Mouse (Mus musculus) hindbrain, embryonic 11.5 days (tissue): ENCODE measurements around the gene Bend7. TPM values are rescaled to one million over a fixed set of nuclear protein-coding genes. Genes with fewer than 3 reads are reported as not detected.

Experiments used
- ATAC-seq: fragments of 200-750 bp; cut with Nextera tagmentation; 2 replicates; pipeline ENCODE4 v1.8.0; 2017; ENCODE audit warnings: mild to moderate bottlenecking, moderate TSS enrichment, moderate library complexity; ENCODE audit not compliant: low FRiP score
- DNase-seq: peaks from one replicate; pipeline ENCODE4 v3.0.0-alpha.2; 2015; ENCODE audit warnings: low spot score
- H3K27ac ChIP-seq: fragments of 300-500 bp; sonication (generic); 2 replicates; pipeline ENCODE4 v1.5.1; 2014; ENCODE audit warnings: mild to moderate bottlenecking, low read depth, low read length
- H3K27me3 ChIP-seq: fragments of 300-500 bp; sonication (generic); 2 replicates; pipeline ENCODE4 v1.6.1; 2014; ENCODE audit warnings: mild to moderate bottlenecking, low read length, moderate library complexity, mixed read lengths; ENCODE audit not compliant: control insufficient read depth, insufficient read depth
- H3K36me3 ChIP-seq: fragments of 300-500 bp; sonication (generic); 2 replicates; pipeline ENCODE4 v1.6.1; 2014; ENCODE audit warnings: mild to moderate bottlenecking, low read length, moderate library complexity, mixed read lengths; ENCODE audit not compliant: control insufficient read depth, insufficient read depth
- H3K4me1 ChIP-seq: fragments of 300-500 bp; sonication (generic); replicated peaks from 2 replicates; pipeline ENCODE4 v1.6.1; 2014; ENCODE audit warnings: low read length, mixed read lengths; ENCODE audit not compliant: control insufficient read depth, insufficient read depth
- H3K4me2 ChIP-seq: fragments of 300-500 bp; sonication (generic); replicated peaks from 2 replicates; pipeline ENCODE4 v1.6.1; 2014; ENCODE audit warnings: mild to moderate bottlenecking, low read depth, low read length
- H3K4me3 ChIP-seq: fragments of 300-500 bp; sonication (generic); 2 replicates; pipeline ENCODE4 v1.5.1; 2014; ENCODE audit warnings: low read depth, low read length
- H3K9ac ChIP-seq: fragments of 300-500 bp; sonication (generic); 2 replicates; pipeline ENCODE4 v1.6.1; 2014; ENCODE audit warnings: low read depth, low read length
- H3K9me3 ChIP-seq: fragments of 300-500 bp; sonication (generic); 2 replicates; pipeline ENCODE4 v1.6.1; 2016; ENCODE audit warnings: low read length; ENCODE audit not compliant: control insufficient read depth
- WGBS: fragments of 180-500 bp; shearing (Covaris S2); extraction: QIAGEN DNeasy Blood & Tissue Kit; methylation state at CpG from one replicate; pipeline ENCODE4 v1.1.7; 2014; 5-methylcytosine and 5-hydroxymethylcytosine counted together
- polyA plus RNA-seq: library from polyadenylated mRNA; unstranded; fragments of >200 nt; fragmentation: Nextera tagmentation; extraction: Ambion mirVana; gene quantifications from 2 replicates; pipeline ENCODE4 v1.2.1, GENCODE M21; 2014

Bend7 gene
- polyA plus RNA-seq, 1 experiment from 2014 or later: 5.0 TPM

GRCm38 (mm10) chr2:4764071-4764470 lies 46.4 kb downstream of the Bend7 start:
- 88% methylated on average over 3 of the region's 3 CpGs for WGBS

GRCm38 (mm10) chr2:4770376-4770775 lies 52.7 kb downstream of the Bend7 start:
- 94% methylated on average over 2 of the region's 2 CpGs for WGBS
- no peak for DNase-seq

More at GRCm38 (mm10) chr2:4764071-4764470, 46.4 kb downstream of the Bend7 start:
- no peaks in the 10 kb centered on the region for H3K27me3 ChIP-seq
- no peaks in the 10 kb centered on the region for H3K4me1 ChIP-seq
- no peaks in the 10 kb centered on the region for H3K36me3 ChIP-seq
- no peak overlapping the region for H3K9ac ChIP-seq
- no peak overlapping the region for H3K4me2 ChIP-seq
- DNase-seq: no peak
- no peak overlapping the region for H3K27ac ChIP-seq
- no peak for ATAC-seq
- H3K9me3 ChIP-seq: no peaks in the 10 kb centered on the region
- H3K4me3 ChIP-seq: no peak overlapping the region

GRCm38 (mm10) chr2:4773911-4774310 lies 56.3 kb downstream of the Bend7 start:
- Histone ChIP-seq H3K36me3 (no peaks in the 10 kb centered on the region), H3K27me3 (no peaks in the 10 kb centered on the region), H3K9ac (no peak overlapping the region), H3K27ac (no peak overlapping the region), H3K9me3 (no peaks in the 10 kb centered on the region), H3K4me3 (no peak overlapping the region), H3K4me1 (no peaks in the 10 kb centered on the region), H3K4me2 (no peak overlapping the region)
- 92% methylated on average over 6 of the region's 6 CpGs for WGBS
- no peak for DNase-seq
- no peak for ATAC-seq

More at GRCm38 (mm10) chr2:4770376-4770775, 52.7 kb downstream of the Bend7 start:
- ATAC-seq: no peak
- Histone ChIP-seq H3K36me3 (no peaks in the 10 kb centered on the region), H3K4me3 (no peak overlapping the region), H3K9me3 (no peaks in the 10 kb centered on the region), H3K9ac (no peak overlapping the region), H3K27ac (no peak overlapping the region), H3K4me2 (no peak overlapping the region), H3K27me3 (no peaks in the 10 kb centered on the region), H3K4me1 (no peaks in the 10 kb centered on the region)

- ATAC-seq (no peak), DNase-seq (no peak)
- no peak overlapping the region for H3K4me2 ChIP-seq
- no peak overlapping the region for H3K9ac ChIP-seq
- H3K4me3 ChIP-seq: no peak overlapping the region
- H3K4me1 ChIP-seq: no peaks in the 10 kb centered on the region
- no peaks in the 10 kb centered on the region for H3K36me3 ChIP-seq
- no peaks in the 10 kb centered on the region for H3K9me3 ChIP-seq
- no peak overlapping the region for H3K27ac ChIP-seq
- WGBS: 92% methylated on average over 8 of the region's 8 CpGs
- no peaks in the 10 kb centered on the region for H3K27me3 ChIP-seq
Observed at GRCm38 (mm10) chr2:4777291-4777690, 59.7 kb downstream of the Bend7 start.

GRCm38 (mm10) chr2:4781641-4782040 lies 64.0 kb downstream of the Bend7 start:
- H3K9ac ChIP-seq: no peak overlapping the region
- H3K27ac ChIP-seq: no peak overlapping the region
- no peak overlapping the region for H3K4me2 ChIP-seq
- no peak for DNase-seq
- H3K4me3 ChIP-seq: no peak overlapping the region
- H3K36me3 ChIP-seq: no peaks in the 10 kb centered on the region
- H3K4me1 ChIP-seq: 0 out of 2 replicates have a peak, but pooled peaks cover 3% of the 10 kb centered on the region
- H3K27me3 ChIP-seq: no peaks in the 10 kb centered on the region
- ATAC-seq: no peak
- no peaks in the 10 kb centered on the region for H3K9me3 ChIP-seq
- 89% methylated on average over 3 of the region's 3 CpGs for WGBS

DNA sequence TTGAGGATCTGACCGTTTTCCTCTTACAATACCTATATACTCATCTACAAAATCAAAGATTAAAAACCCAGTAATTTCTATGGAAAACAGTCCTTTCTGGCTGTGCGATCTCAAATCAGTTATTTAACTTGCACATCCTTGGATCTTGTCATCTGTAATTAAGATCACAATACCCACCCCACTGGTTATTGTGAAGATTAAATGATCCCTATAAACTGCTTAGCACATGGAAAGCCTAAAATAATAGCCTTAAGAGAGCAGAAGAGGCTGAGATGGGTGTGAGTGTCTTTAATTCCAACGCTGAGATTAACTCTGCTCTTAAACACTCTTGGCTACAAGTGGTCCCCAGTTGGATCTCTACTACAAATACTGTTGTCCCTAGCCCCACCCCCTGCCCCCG lies 64.8 kb downstream of the Bend7 start:
- H3K27ac ChIP-seq: no peak overlapping the region
- no peak overlapping the region for H3K4me2 ChIP-seq
- H3K27me3 ChIP-seq: no peaks in the 10 kb centered on the region
- H3K4me3 ChIP-seq: no peak overlapping the region
- H3K9me3 ChIP-seq: no peaks in the 10 kb centered on the region
- 74% methylated on average over 4 of the region's 4 CpGs for WGBS
- ATAC-seq: no peak
- no peak overlapping the region for H3K9ac ChIP-seq
- 0 out of 2 replicates have a peak, but pooled peaks cover 3% of the 10 kb centered on the region for H3K4me1 ChIP-seq
- no peak for DNase-seq
- no peaks in the 10 kb centered on the region for H3K36me3 ChIP-seq

- ATAC-seq (peak; percentile 47; the same call in 1 of the 2 replicates), DNase-seq (no peak)
- no peak overlapping the region for H3K4me3 ChIP-seq
- WGBS: 74% methylated on average over 11 of the region's 11 CpGs
- H3K36me3 ChIP-seq: no peaks in the 10 kb centered on the region
- H3K27me3 ChIP-seq: no peaks in the 10 kb centered on the region
- H3K27ac ChIP-seq: no peak overlapping the region
- H3K9me3 ChIP-seq: no peaks in the 10 kb centered on the region
- H3K4me2 ChIP-seq: no peak overlapping the region
- H3K4me1 ChIP-seq: 0 out of 2 replicates have a peak, but pooled peaks cover 3% of the 10 kb centered on the region
- no peak overlapping the region for H3K9ac ChIP-seq
Observed at GRCm38 (mm10) chr2:4782809-4783641, 65.4 kb downstream of the Bend7 start.

DNA sequence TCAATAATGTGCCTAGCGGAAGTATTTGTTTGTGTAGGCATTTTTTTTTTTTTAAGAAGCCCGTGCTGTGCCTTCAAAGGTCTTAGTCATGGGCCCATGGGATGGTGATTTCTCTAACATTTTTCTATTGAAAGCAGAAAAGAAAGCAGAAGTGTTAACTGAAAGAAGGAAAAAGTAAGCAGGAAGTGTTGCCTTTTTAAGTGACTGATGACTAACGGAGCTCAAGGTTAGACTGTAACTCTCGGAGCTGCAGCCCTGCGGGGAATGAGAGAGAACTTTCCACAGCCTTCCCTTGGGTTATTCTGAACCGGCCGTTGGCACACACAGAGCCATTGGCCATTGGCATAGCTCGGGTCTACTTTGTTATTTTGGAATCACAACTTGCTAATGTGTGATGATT lies 66.4 kb downstream of the Bend7 start:
- H3K4me1 ChIP-seq: 0 out of 2 replicates have a peak, but pooled peaks cover 3% of the 10 kb centered on the region
- no peaks in the 10 kb centered on the region for H3K27me3 ChIP-seq
- DNase-seq: no peak
- H3K4me2 ChIP-seq: no peak overlapping the region
- H3K9me3 ChIP-seq: no peaks in the 10 kb centered on the region
- no peak overlapping the region for H3K4me3 ChIP-seq
- WGBS: 72% methylated on average over 8 of the region's 8 CpGs
- H3K9ac ChIP-seq: no peak overlapping the region
- ATAC-seq: no peak
- H3K36me3 ChIP-seq: no peaks in the 10 kb centered on the region
- H3K27ac ChIP-seq: no peak overlapping the region

- Histone ChIP-seq H3K4me3 (no peak overlapping the region), H3K4me1 (0 out of 2 replicates have a peak, but pooled peaks cover 3% of the 10 kb centered on the region), H3K27ac (no peak overlapping the region), H3K4me2 (no peak overlapping the region), H3K36me3 (no peaks in the 10 kb centered on the region), H3K9ac (no peak overlapping the region), H3K27me3 (no peaks in the 10 kb centered on the region), H3K9me3 (no peaks in the 10 kb centered on the region)
- no peak for ATAC-seq
- 88% methylated on average over 6 of the region's 6 CpGs for WGBS
- DNase-seq: no peak
Observed at GRCm38 (mm10) chr2:4785016-4785415, 67.4 kb downstream of the Bend7 start.
